Mouse (Mus musculus) liver, embryonic 11.5 days (tissue): ENCODE results near the gene 1700102P08Rik. TPM values are rescaled to one million over a fixed set of nuclear protein-coding genes. Genes with fewer than 3 reads are reported as not detected.

Experiments used
- ATAC-seq: fragments of 200-750 bp; cut with Nextera tagmentation; replicated peaks from 2 replicates; pipeline ENCODE4 v1.8.0; 2017; ENCODE audit warnings: moderate number of reproducible peaks, mild to moderate bottlenecking, moderate TSS enrichment, moderate library complexity; ENCODE audit not compliant: low FRiP score
- DNase-seq: peaks from one replicate; pipeline ENCODE4 v3.0.0-alpha.2; 2017; ENCODE audit warnings: low spot score
- H3K27ac ChIP-seq: fragments of 300-500 bp; sonication (generic); 2 replicates; pipeline ENCODE4 v1.5.1; 2014; ENCODE audit warnings: mild to moderate bottlenecking, low read depth, low read length, control low read depth
- H3K27me3 ChIP-seq: fragments of 300-500 bp; sonication (generic); replicated peaks from 2 replicates; pipeline ENCODE4 v1.6.1; 2014; ENCODE audit warnings: low read length, mixed read lengths; ENCODE audit not compliant: control insufficient read depth, insufficient read depth
- H3K36me3 ChIP-seq: fragments of 300-500 bp; sonication (generic); 2 replicates; pipeline ENCODE4 v1.6.1; 2014; ENCODE audit warnings: mild to moderate bottlenecking, low read length, moderate library complexity, mixed read lengths; ENCODE audit not compliant: control insufficient read depth, insufficient read depth
- H3K4me1 ChIP-seq: fragments of 300-500 bp; sonication (generic); replicated peaks from 2 replicates; pipeline ENCODE4 v1.6.1; 2014; ENCODE audit warnings: low read length, mixed read lengths; ENCODE audit not compliant: control insufficient read depth, insufficient read depth
- H3K4me2 ChIP-seq: fragments of 300-500 bp; sonication (generic); 2 replicates; pipeline ENCODE4 v1.6.1; 2014; ENCODE audit warnings: mild to moderate bottlenecking, control low read depth, moderate library complexity
- H3K4me3 ChIP-seq: fragments of 300-500 bp; sonication (generic); 2 replicates; pipeline ENCODE4 v1.5.1; 2014; ENCODE audit warnings: low read depth, low read length, control low read depth
- H3K9ac ChIP-seq: fragments of 300-500 bp; sonication (generic); 2 replicates; pipeline ENCODE4 v1.6.1; 2014; ENCODE audit warnings: low read depth, low read length, control low read depth
- H3K9me3 ChIP-seq: fragments of 300-500 bp; sonication (generic); 2 replicates; pipeline ENCODE4 v1.6.1; 2016; ENCODE audit warnings: low read length, inconsistent platforms, mixed read lengths; ENCODE audit not compliant: control insufficient read depth
- WGBS: fragments of 180-500 bp; shearing (Covaris S2); extraction: QIAGEN DNeasy Blood & Tissue Kit; methylation state at CpG from one replicate; pipeline ENCODE4 v1.1.7; 2014; 5-methylcytosine and 5-hydroxymethylcytosine counted together
- polyA plus RNA-seq: library from polyadenylated mRNA; unstranded; fragments of >200 nt; fragmentation: Nextera tagmentation; extraction: Ambion mirVana; gene quantifications from 2 replicates; pipeline ENCODE4 v1.2.1, GENCODE M21; 2014

1700102P08Rik gene
- polyA plus RNA-seq, 1 experiment from 2014 or later = 0.81 TPM

- H3K4me1 ChIP-seq = no peaks in the 10 kb centered on the region
- H3K36me3 ChIP-seq = peaks cover 26% of the 10 kb centered on the region
- H3K9ac ChIP-seq = no peak overlapping the region
- no peak overlapping the region for H3K27ac ChIP-seq
- H3K4me3 ChIP-seq = no peak overlapping the region
- DNase-seq (no peak), ATAC-seq (no peak)
- H3K9me3 ChIP-seq = no peaks in the 10 kb centered on the region
- H3K4me2 ChIP-seq = no peak overlapping the region
- 82% methylated on average over 1 of the region's 1 CpGs for WGBS
- no peaks in the 10 kb centered on the region for H3K27me3 ChIP-seq
These were observed 2.8 kb downstream of the 1700102P08Rik start for GRCm38 (mm10) chr9:108395427-108395826.

- no peaks in the 10 kb centered on the region for H3K4me1 ChIP-seq
- 86% methylated on average over 3 of the region's 3 CpGs for WGBS
These were observed 5.7 kb downstream of the 1700102P08Rik start for GRCm38 (mm10) chr9:108398324-108398723.

GRCm38 (mm10) chr9:108401186-108401960 lies 8.8 kb downstream of the 1700102P08Rik start:
- Histone ChIP-seq H3K9me3 (no peaks in the 10 kb centered on the region), H3K27me3 (no peaks in the 10 kb centered on the region), H3K4me1 (peaks cover 6% of the 10 kb centered on the region), H3K36me3 (no peaks in the 10 kb centered on the region), H3K9ac (no peak overlapping the region), H3K27ac (no peak overlapping the region), H3K4me3 (no peak overlapping the region), H3K4me2 (no peak overlapping the region)
- ATAC-seq = no peak
- no peak for DNase-seq
- 78% methylated on average over 7 of the region's 7 CpGs for WGBS

More at GRCm38 (mm10) chr9:108398324-108398723, 5.7 kb downstream of the 1700102P08Rik start:
- peaks cover 7% of the 10 kb centered on the region for H3K36me3 ChIP-seq
- H3K27ac ChIP-seq = no peak overlapping the region
- no peak overlapping the region for H3K4me2 ChIP-seq
- H3K9ac ChIP-seq = no peak overlapping the region
- ATAC-seq (no peak), DNase-seq (no peak)
- H3K4me3 ChIP-seq = no peak overlapping the region
- H3K27me3 ChIP-seq = no peaks in the 10 kb centered on the region
- H3K9me3 ChIP-seq = no peaks in the 10 kb centered on the region

GRCm38 (mm10) chr9:108403081-108403480 lies 10.5 kb downstream of the 1700102P08Rik start:
- Histone ChIP-seq H3K36me3 (no peaks in the 10 kb centered on the region), H3K9ac (no peak overlapping the region), H3K27me3 (no peaks in the 10 kb centered on the region), H3K27ac (no peak overlapping the region), H3K9me3 (no peaks in the 10 kb centered on the region), H3K4me3 (no peak overlapping the region), H3K4me2 (no peak overlapping the region), H3K4me1 (peaks cover 6% of the 10 kb centered on the region)
- DNase-seq = no peak
- ATAC-seq = no peak
- WGBS = 88% methylated on average over 4 of the region's 4 CpGs

GRCm38 (mm10) chr9:108404451-108404850 lies 11.8 kb downstream of the 1700102P08Rik start:
- Histone ChIP-seq H3K4me2 (0 out of 2 replicates have a peak overlapping the region, but pooled peaks have one; percentile 3), H3K27me3 (no peaks in the 10 kb centered on the region), H3K4me1 (peaks cover 6% of the 10 kb centered on the region), H3K9ac (no peak overlapping the region), H3K36me3 (no peaks in the 10 kb centered on the region), H3K9me3 (no peaks in the 10 kb centered on the region), H3K27ac (no peak overlapping the region), H3K4me3 (no peak overlapping the region)
- 48% methylated on average over 8 of the region's 8 CpGs for WGBS
- no peak; the same call in 1 of the 2 replicates for ATAC-seq
- no peak for DNase-seq

- ATAC-seq (no peak), DNase-seq (no peak)
- Histone ChIP-seq H3K4me1 (peaks cover 4% of the 10 kb centered on the region), H3K27ac (no peak overlapping the region), H3K36me3 (no peaks in the 10 kb centered on the region), H3K9me3 (no peaks in the 10 kb centered on the region), H3K4me2 (no peak overlapping the region), H3K27me3 (no peaks in the 10 kb centered on the region), H3K9ac (no peak overlapping the region), H3K4me3 (no peak overlapping the region)
- 81% methylated on average over 4 of the region's 4 CpGs for WGBS
These were observed 16.9 kb downstream of the 1700102P08Rik start for GRCm38 (mm10) chr9:108409535-108409934.

GRCm38 (mm10) chr9:108411381-108411942 lies 18.9 kb downstream of the 1700102P08Rik start:
- WGBS = 78% methylated on average over 9 of the region's 9 CpGs

GRCm38 (mm10) chr9:108412221-108412620 lies 19.6 kb downstream of the 1700102P08Rik start:
- DNase-seq (no peak), ATAC-seq (no peak)
- 83% methylated on average over 1 of the region's 1 CpGs for WGBS

More at GRCm38 (mm10) chr9:108411381-108411942, 18.9 kb downstream of the 1700102P08Rik start:
- DNase-seq (no peak), ATAC-seq (no peak)
- Histone ChIP-seq H3K27me3 (no peaks in the 10 kb centered on the region), H3K36me3 (no peaks in the 10 kb centered on the region), H3K4me2 (no peak overlapping the region), H3K27ac (no peak overlapping the region), H3K9me3 (no peaks in the 10 kb centered on the region), H3K4me1 (no peaks in the 10 kb centered on the region), H3K4me3 (no peak overlapping the region), H3K9ac (no peak overlapping the region)

GRCm38 (mm10) chr9:108428384-108428783 lies 35.8 kb downstream of the 1700102P08Rik start, which contains the start of gene Ccdc36:
Gene Ccdc36 (minus strand): TSS chr9:108428484.
- Histone ChIP-seq H3K4me2 (no peak within 1 kb of the TSS), H3K27me3 (no peaks in the 10 kb centered on the region), H3K9me3 (no peaks in the 10 kb centered on the region), H3K4me1 (no peaks in the 10 kb centered on the region), H3K27ac (no peak within 1 kb of the TSS), H3K36me3 (no peaks in the 10 kb centered on the region), H3K9ac (no peak within 1 kb of the TSS), H3K4me3 (no peak within 1 kb of the TSS)
- DNase-seq = no peak
- no peak for ATAC-seq

More at GRCm38 (mm10) chr9:108412221-108412620, 19.6 kb downstream of the 1700102P08Rik start:
- Histone ChIP-seq H3K9ac (no peak overlapping the region), H3K36me3 (no peaks in the 10 kb centered on the region), H3K4me2 (no peak overlapping the region), H3K4me3 (no peak overlapping the region), H3K27me3 (no peaks in the 10 kb centered on the region), H3K4me1 (no peaks in the 10 kb centered on the region), H3K27ac (no peak overlapping the region), H3K9me3 (no peaks in the 10 kb centered on the region)
